Mouse (Mus musculus): ENCODE measurements around the gene Lmf1.
A peak's percentile ranks its signal among the peaks of the same experiment; 100 is the strongest.

Gene Lmf1

GRCm38 (mm10) chr17:25578920-25579319 lies at the start of gene Lmf1:
Gene Lmf1, plus strand, starts transcription at chr17:25579085.
- peak; percentile 98 for DNase-seq

GRCm38 (mm10) chr17:25530357-25531022 lies 48.4 kb upstream of the Lmf1 start:
- no peak for DNase-seq

- no peak for DNase-seq
Observed at GRCm38 (mm10) chr17:25538945-25539875, 39.7 kb upstream of the Lmf1 start.

GRCm38 (mm10) chr17:25540731-25541130 lies 38.2 kb upstream of the Lmf1 start:
- no peak for DNase-seq

DNA sequence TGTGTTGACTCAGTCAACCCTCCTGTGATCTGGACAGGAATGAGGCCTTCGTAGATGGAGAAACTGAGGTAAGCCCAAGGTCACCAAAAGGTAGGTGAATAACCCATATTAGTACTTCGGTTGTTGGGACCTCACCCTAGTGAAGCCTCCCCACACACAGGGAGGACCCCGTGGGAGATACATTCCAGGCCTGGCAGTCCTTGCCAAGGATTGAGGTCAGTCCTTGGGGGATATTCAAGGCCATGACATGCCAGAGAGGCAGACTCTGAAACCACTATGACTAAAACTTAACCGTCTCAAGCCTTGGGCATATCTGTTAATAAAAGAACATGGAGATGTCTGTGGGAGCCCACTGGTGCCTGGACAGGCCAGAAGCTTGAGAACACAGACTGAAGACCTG lies 37.1 kb upstream of the Lmf1 start:
- no peak for DNase-seq

DNA sequence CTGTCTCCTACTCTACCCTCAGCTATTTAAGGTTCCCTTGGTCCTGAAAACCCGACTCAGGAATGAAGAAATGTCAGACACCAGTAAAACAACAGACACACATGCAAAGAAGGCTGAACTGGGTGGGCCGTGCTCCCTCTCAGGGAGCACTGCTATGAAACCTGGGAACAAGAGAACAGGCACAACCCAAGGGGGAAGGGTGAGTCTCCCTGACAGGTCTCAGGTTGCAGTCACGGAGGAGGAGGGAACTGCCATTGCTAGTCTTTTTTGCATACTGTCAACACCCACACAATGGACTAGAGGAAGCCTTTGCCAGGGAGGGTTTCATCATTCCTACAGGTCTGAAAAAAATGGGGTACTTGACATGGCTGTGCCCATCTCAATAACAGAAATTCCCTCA lies 31.9 kb upstream of the Lmf1 start:
- DNase-seq = no peak

DNA sequence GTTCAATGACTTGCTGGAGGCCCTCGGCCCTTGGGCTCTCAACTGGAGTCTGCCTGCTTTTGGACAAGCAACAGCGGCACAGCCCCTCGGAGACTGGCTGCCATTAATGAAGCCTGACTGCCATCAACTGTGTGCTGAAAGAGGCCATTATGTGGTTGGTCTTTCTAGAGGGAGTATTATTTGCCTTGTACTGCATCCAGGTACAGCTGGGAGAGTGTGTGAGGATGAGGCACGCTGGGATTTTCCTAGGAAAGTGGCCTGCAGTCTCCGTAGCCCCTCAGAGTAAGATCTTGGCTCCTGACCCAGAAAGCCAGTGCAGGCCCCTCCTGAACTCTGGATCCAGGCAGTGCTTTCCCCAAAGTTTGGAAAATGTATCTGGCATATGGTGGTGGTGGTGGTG lies 28.9 kb upstream of the Lmf1 start:
- no peak for DNase-seq

GRCm38 (mm10) chr17:25551313-25551712 lies 27.6 kb upstream of the Lmf1 start:
- DNase-seq = no peak

DNA sequence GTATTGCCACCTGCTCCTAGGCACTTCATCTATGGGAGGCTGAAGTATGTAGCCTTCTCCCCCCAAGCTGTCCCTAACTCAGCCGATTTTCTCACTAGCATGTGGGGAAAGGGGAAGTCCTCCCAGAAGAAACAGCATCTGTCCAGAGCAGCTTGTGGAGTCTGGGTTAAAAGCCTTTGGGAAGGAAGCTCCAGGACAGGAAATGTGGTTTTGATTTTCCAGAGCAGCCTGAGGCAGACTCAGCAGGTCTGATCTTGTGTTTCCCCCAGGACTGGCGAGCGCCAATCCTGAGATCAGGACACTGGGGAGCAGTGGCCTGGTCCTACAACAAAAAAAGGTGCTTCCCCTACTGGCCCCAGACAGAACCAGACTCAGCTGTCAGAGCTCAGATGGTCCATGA lies 23.7 kb upstream of the Lmf1 start:
- DNase-seq = no peak

DNA sequence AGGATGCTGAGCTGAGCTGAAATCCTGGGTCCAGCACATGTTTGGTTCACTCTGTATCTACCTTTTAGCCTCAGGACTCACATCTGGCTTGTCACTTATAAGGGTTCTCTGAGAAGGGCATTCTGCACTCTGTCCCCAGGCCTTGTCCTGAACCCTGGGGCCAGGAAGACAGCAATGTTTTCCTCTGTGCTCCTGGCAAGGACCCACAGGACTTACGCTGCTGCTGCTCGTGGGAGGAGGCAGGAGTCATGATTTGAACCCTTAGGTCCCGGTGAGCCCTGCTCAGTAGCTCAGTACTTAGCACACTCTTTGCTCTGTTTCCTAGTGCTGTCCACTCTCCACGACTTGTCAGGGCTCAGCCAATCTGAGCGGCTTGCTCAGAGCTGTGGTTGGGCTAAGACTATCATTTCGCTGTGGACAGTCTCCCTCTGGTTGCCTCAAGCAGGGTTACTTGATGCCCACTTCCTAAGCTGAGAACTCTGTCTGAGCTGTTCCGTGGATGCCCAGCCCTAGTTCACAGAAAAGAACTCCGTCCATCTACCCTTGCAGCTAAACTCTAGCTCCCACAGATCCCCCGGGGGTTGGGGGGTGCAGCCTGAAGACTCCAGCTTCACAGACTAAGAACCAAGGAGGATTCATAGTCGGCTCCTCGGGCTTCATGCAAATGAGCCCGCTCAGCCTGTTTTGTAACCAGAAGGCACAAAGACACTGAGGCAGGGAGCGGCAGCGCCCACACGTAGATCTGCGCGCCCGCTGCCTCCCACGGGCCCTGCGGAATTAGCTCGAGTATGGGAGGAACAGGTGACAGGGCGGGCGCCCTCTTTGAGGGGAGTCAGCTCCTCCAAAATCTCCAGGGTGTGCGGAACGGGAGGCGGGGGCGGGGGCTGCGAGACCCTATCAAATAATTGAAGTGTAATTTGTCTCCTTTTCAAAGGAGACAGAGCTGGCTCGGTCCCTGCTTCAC lies 22.9 kb upstream of the Lmf1 start:
- DNase-seq = no peak

- DNase-seq = no peak
Observed at GRCm38 (mm10) chr17:25556630-25557354, 22.1 kb upstream of the Lmf1 start.

- DNase-seq = no peak
Observed at GRCm38 (mm10) chr17:25559634-25560033, 19.3 kb upstream of the Lmf1 start.

GRCm38 (mm10) chr17:25560554-25561222 lies 18.2 kb upstream of the Lmf1 start:
- DNase-seq = no peak

GRCm38 (mm10) chr17:25561223-25562028 lies 17.5 kb upstream of the Lmf1 start:
- DNase-seq = peak; percentile 48

DNA sequence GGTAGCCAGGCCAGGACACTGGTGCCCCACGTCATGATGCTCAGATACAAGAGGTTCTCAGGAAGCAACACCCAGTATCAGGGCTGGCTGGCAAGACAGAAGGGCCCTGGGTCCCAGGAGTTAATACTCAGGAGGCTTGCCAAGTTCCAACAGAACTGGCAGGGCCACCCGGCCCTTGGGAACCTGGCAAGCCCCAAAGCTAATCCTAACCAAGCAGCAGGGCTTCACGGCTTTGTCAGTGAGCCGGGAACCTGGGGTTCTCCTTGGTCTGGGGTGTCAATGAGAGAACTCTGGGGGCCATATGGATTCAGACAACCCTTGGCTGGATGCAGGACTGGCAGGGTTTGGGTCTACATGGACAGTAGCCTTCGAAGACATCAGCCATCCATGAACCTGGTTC lies 14.4 kb upstream of the Lmf1 start:
- no peak for DNase-seq

DNA sequence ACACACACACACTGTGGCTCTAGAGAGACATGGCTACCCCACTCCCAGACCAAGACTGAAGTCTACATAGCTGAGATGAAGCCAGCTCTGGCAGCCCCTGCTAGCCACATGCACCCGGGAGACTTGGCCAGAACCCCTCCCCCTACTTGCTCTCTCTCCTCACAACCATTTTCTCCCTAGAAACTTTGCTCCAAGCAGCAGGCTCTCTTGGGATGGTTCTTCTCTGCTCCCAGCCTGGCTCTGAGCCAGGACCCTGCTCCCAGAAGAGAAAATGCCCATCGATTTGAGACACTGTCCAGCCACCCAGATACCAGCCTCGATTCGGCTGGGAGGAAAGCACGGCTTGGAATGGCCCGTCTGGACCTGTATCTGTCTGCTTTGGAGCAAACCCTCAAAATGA lies 13.6 kb upstream of the Lmf1 start:
- DNase-seq = no peak

- no peak for DNase-seq
Observed at GRCm38 (mm10) chr17:25565860-25566600, 12.9 kb upstream of the Lmf1 start.

DNA sequence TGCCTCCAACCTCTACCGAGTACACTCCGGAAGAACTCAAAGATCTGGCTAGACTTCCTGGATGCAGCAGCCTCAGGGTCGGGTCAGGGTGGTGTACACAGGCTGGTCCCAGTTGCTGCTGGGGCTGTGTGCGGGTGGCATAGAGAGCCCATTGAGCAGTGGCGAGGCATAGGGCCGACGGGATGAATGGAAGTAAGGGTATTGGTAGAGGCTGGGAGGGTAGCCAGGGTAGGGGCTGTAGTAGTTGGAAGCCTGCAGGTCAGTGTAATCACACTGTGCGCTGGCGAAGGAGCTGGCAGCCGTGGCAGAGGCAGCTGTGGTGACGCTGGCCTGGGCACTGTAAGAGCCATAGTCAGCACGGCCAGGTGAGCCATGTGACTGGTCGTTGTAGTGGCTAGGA lies 11.6 kb upstream of the Lmf1 start:
- no peak for DNase-seq

DNA sequence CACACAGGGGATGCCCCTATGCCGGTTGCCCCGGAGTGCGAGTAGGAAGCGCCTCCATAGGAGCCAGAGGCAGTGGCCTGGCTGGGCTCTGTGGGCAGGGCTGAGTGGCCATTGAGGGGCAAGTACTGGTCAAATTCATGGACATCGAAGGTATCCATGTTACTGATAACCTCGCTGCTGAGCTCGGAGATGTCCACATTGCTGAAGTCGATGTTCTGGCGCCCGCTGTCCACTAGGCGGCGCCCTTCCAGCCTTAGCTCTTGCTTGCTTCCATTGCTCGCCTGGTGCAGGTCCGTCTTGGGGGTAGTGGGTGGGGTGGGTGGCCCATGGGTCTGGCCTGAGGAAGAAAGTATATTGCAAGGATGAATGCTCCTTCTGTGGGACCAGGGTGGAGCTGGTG lies 11.1 kb upstream of the Lmf1 start:
- peak; percentile 63 for DNase-seq

DNA sequence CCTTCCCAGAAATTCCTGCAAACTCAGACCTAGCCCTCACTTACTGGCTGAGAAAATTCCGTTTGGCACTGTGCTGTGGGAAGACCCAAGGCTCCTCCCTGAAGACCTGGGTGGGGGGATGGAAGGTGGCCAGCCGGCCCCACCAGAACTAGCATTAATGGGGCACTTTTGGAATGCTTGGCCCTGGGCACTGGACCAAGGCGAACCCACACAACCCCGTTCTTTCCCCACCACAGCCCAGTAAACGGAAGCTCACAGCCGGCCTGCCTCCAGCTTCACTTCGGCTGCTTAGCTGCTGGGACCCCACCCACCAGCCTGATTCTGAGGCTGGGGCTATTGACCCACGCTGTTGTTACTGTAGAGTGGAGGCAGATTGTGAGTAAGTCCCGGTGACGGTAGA lies 10.7 kb upstream of the Lmf1 start:
- DNase-seq = no peak
